Mouse (Mus musculus) liver, embryonic 11.5 days (tissue): ENCODE measurements around the gene Stard13. TPM values are rescaled to one million over a fixed set of nuclear protein-coding genes. Genes with fewer than 3 reads are reported as not detected.

Experiments
- ATAC-seq: fragments of 200-750 bp; cut with Nextera tagmentation; replicated peaks from 2 replicates; pipeline ENCODE4 v1.8.0; 2017; ENCODE audit warnings: moderate number of reproducible peaks, mild to moderate bottlenecking, moderate TSS enrichment, moderate library complexity; ENCODE audit not compliant: low FRiP score
- DNase-seq: peaks from one replicate; pipeline ENCODE4 v3.0.0-alpha.2; 2017; ENCODE audit warnings: low spot score
- H3K27ac ChIP-seq: fragments of 300-500 bp; sonication (generic); 2 replicates; pipeline ENCODE4 v1.5.1; 2014; ENCODE audit warnings: mild to moderate bottlenecking, low read depth, low read length, control low read depth
- H3K27me3 ChIP-seq: fragments of 300-500 bp; sonication (generic); replicated peaks from 2 replicates; pipeline ENCODE4 v1.6.1; 2014; ENCODE audit warnings: low read length, mixed read lengths; ENCODE audit not compliant: control insufficient read depth, insufficient read depth
- H3K36me3 ChIP-seq: fragments of 300-500 bp; sonication (generic); 2 replicates; pipeline ENCODE4 v1.6.1; 2014; ENCODE audit warnings: mild to moderate bottlenecking, low read length, moderate library complexity, mixed read lengths; ENCODE audit not compliant: control insufficient read depth, insufficient read depth
- H3K4me1 ChIP-seq: fragments of 300-500 bp; sonication (generic); replicated peaks from 2 replicates; pipeline ENCODE4 v1.6.1; 2014; ENCODE audit warnings: low read length, mixed read lengths; ENCODE audit not compliant: control insufficient read depth, insufficient read depth
- H3K4me2 ChIP-seq: fragments of 300-500 bp; sonication (generic); 2 replicates; pipeline ENCODE4 v1.6.1; 2014; ENCODE audit warnings: mild to moderate bottlenecking, control low read depth, moderate library complexity
- H3K4me3 ChIP-seq: fragments of 300-500 bp; sonication (generic); 2 replicates; pipeline ENCODE4 v1.5.1; 2014; ENCODE audit warnings: low read depth, low read length, control low read depth
- H3K9ac ChIP-seq: fragments of 300-500 bp; sonication (generic); 2 replicates; pipeline ENCODE4 v1.6.1; 2014; ENCODE audit warnings: low read depth, low read length, control low read depth
- H3K9me3 ChIP-seq: fragments of 300-500 bp; sonication (generic); 2 replicates; pipeline ENCODE4 v1.6.1; 2016; ENCODE audit warnings: low read length, inconsistent platforms, mixed read lengths; ENCODE audit not compliant: control insufficient read depth
- WGBS: fragments of 180-500 bp; shearing (Covaris S2); extraction: QIAGEN DNeasy Blood & Tissue Kit; methylation state at CpG from one replicate; pipeline ENCODE4 v1.1.7; 2014; 5-methylcytosine and 5-hydroxymethylcytosine counted together
- polyA plus RNA-seq: library from polyadenylated mRNA; unstranded; fragments of >200 nt; fragmentation: Nextera tagmentation; extraction: Ambion mirVana; gene quantifications from 2 replicates; pipeline ENCODE4 v1.2.1, GENCODE M21; 2014

Gene Stard13
- polyA plus RNA-seq, 1 experiment from 2014 or later: 2.3 TPM

- H3K27ac ChIP-seq: no peak overlapping the region
- H3K9ac ChIP-seq: no peak overlapping the region
- no peak overlapping the region for H3K4me3 ChIP-seq
- no peaks in the 10 kb centered on the region for H3K9me3 ChIP-seq
- H3K4me2 ChIP-seq: no peak overlapping the region
- H3K4me1 ChIP-seq: no peaks in the 10 kb centered on the region
- H3K27me3 ChIP-seq: no peaks in the 10 kb centered on the region
- H3K36me3 ChIP-seq: no peaks in the 10 kb centered on the region
- DNase-seq (no peak), ATAC-seq (no peak)
- WGBS: 62% methylated on average over 8 of the region's 8 CpGs
These were observed 84.1 kb downstream of the Stard13 start for GRCm38 (mm10) chr5:151149509-151149908.

- no peak overlapping the region for H3K4me3 ChIP-seq
- H3K27me3 ChIP-seq: no peaks in the 10 kb centered on the region
- no peak for DNase-seq
- no peak overlapping the region for H3K4me2 ChIP-seq
- H3K36me3 ChIP-seq: no peaks in the 10 kb centered on the region
- H3K9ac ChIP-seq: no peak overlapping the region
- no peak overlapping the region for H3K27ac ChIP-seq
- no peak for ATAC-seq
- no peaks in the 10 kb centered on the region for H3K9me3 ChIP-seq
- 85% methylated on average over 4 of the region's 4 CpGs for WGBS
- peaks cover 5% of the 10 kb centered on the region; the same call in 1 of the 2 replicates for H3K4me1 ChIP-seq
These were observed 85.6 kb downstream of the Stard13 start for GRCm38 (mm10) chr5:151148079-151148478.

- Histone ChIP-seq H3K36me3 (no peaks in the 10 kb centered on the region), H3K27me3 (no peaks in the 10 kb centered on the region), H3K9ac (no peak overlapping the region), H3K4me3 (no peak overlapping the region), H3K4me2 (no peak overlapping the region), H3K9me3 (no peaks in the 10 kb centered on the region), H3K4me1 (peaks cover 5% of the 10 kb centered on the region; the same call in 1 of the 2 replicates), H3K27ac (no peak overlapping the region)
- WGBS: 70% methylated on average over 5 of the region's 5 CpGs
- DNase-seq (no peak), ATAC-seq (no peak)
These were observed 87.8 kb downstream of the Stard13 start for GRCm38 (mm10) chr5:151145807-151146206.

GRCm38 (mm10) chr5:151143955-151144354 lies 89.7 kb downstream of the Stard13 start:
- Histone ChIP-seq H3K36me3 (no peaks in the 10 kb centered on the region), H3K9me3 (no peaks in the 10 kb centered on the region), H3K27me3 (no peaks in the 10 kb centered on the region), H3K27ac (no peak overlapping the region), H3K4me2 (no peak overlapping the region), H3K4me3 (no peak overlapping the region), H3K4me1 (peaks cover 5% of the 10 kb centered on the region; the same call in 1 of the 2 replicates), H3K9ac (no peak overlapping the region)
- 71% methylated on average over 5 of the region's 5 CpGs for WGBS
- DNase-seq (no peak), ATAC-seq (no peak)

- Histone ChIP-seq H3K9me3 (no peaks in the 10 kb centered on the region), H3K4me3 (no peak overlapping the region), H3K4me2 (no peak overlapping the region), H3K9ac (no peak overlapping the region), H3K27me3 (no peaks in the 10 kb centered on the region), H3K27ac (no peak overlapping the region), H3K36me3 (no peaks in the 10 kb centered on the region), H3K4me1 (peaks cover 5% of the 10 kb centered on the region; the same call in 1 of the 2 replicates)
- no peak for ATAC-seq
- no peak for DNase-seq
- WGBS: 42% methylated on average over 11 of the region's 11 CpGs
These were observed 90.7 kb downstream of the Stard13 start for GRCm38 (mm10) chr5:151142671-151143601.

GRCm38 (mm10) chr5:151142241-151142640 lies 91.4 kb downstream of the Stard13 start:
- no peak overlapping the region for H3K9ac ChIP-seq
- peaks cover 5% of the 10 kb centered on the region; the same call in 1 of the 2 replicates for H3K4me1 ChIP-seq
- H3K4me2 ChIP-seq: no peak overlapping the region
- ATAC-seq (no peak; the same call in 1 of the 2 replicates), DNase-seq (no peak)
- no peak overlapping the region for H3K4me3 ChIP-seq
- no peak overlapping the region for H3K27ac ChIP-seq
- WGBS: 48% methylated on average over 5 of the region's 5 CpGs
- no peaks in the 10 kb centered on the region for H3K27me3 ChIP-seq
- H3K36me3 ChIP-seq: no peaks in the 10 kb centered on the region
- H3K9me3 ChIP-seq: no peaks in the 10 kb centered on the region

- 64% methylated on average over 5 of the region's 5 CpGs for WGBS
- Histone ChIP-seq H3K27me3 (no peaks in the 10 kb centered on the region), H3K27ac (no peak overlapping the region), H3K4me2 (no peak overlapping the region), H3K4me3 (no peak overlapping the region), H3K4me1 (no peaks in the 10 kb centered on the region; the same call in 1 of the 2 replicates), H3K36me3 (no peaks in the 10 kb centered on the region), H3K9me3 (no peaks in the 10 kb centered on the region), H3K9ac (no peak overlapping the region)
- no peak for ATAC-seq
- DNase-seq: no peak
These were observed 95.7 kb downstream of the Stard13 start for GRCm38 (mm10) chr5:151137901-151138300.

- ATAC-seq: no peak
- WGBS: 73% methylated on average over 4 of the region's 4 CpGs
- no peak overlapping the region for H3K9ac ChIP-seq
These were observed 96.3 kb downstream of the Stard13 start for GRCm38 (mm10) chr5:151137311-151137710.

GRCm38 (mm10) chr5:151135965-151136364 lies 97.7 kb downstream of the Stard13 start:
- no peaks in the 10 kb centered on the region for H3K27me3 ChIP-seq
- WGBS: 21% methylated on average over 6 of the region's 6 CpGs

More at GRCm38 (mm10) chr5:151137311-151137710, 96.3 kb downstream of the Stard13 start:
- Histone ChIP-seq H3K27me3 (no peaks in the 10 kb centered on the region), H3K4me1 (no peaks in the 10 kb centered on the region; the same call in 1 of the 2 replicates), H3K4me3 (no peak overlapping the region), H3K9me3 (no peaks in the 10 kb centered on the region), H3K36me3 (no peaks in the 10 kb centered on the region), H3K27ac (no peak overlapping the region), H3K4me2 (no peak overlapping the region)
- no peak for DNase-seq

More at GRCm38 (mm10) chr5:151135965-151136364, 97.7 kb downstream of the Stard13 start:
- ATAC-seq: peak; percentile 80
- H3K9ac ChIP-seq: no peak overlapping the region
- no peak for DNase-seq
- H3K36me3 ChIP-seq: no peaks in the 10 kb centered on the region
- no peak overlapping the region for H3K27ac ChIP-seq
- no peak overlapping the region for H3K4me3 ChIP-seq
- H3K9me3 ChIP-seq: no peaks in the 10 kb centered on the region
- no peak overlapping the region for H3K4me2 ChIP-seq
- H3K4me1 ChIP-seq: no peaks in the 10 kb centered on the region; the same call in 1 of the 2 replicates
